Mouse (Mus musculus) heart, postnatal 0 days (tissue): ENCODE results near the gene Nebl.

Source experiments
- CTCF ChIP-seq: IDR thresholded peaks from 2 replicates; pipeline ENCODE4 v1.5.1; 2016; ENCODE audit warnings: antibody characterized with exemption, control low read depth, low read depth
- EP300 ChIP-seq: IDR thresholded peaks from 2 replicates; pipeline ENCODE4 v1.6.1; 2016; ENCODE audit warnings: antibody characterized with exemption, low read depth

DNA sequence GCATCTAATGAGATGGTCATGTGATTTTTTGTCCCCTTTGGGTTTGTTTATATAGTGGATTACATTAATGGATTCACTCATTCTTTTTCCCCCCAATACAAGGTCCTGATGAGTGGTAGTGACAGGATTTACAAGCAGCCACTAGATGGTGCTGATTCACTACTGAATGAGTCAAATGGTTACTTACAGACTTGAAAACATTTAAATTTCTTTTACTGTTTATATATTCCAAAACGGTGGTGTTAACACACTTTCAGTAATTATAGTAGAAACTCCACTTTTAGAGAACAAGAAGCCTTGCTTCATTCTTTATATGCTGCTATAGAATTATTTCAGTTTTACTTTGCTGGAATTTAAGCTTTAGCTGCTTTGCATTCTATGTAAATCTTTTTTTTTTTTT is 308.3 kb downstream of the Nebl start:
- TF ChIP-seq CTCF, result peak; percentile 70
- no peak for TF ChIP-seq EP300
